Mouse (Mus musculus) regulatory T cell (primary cell): ENCODE data around the gene Hesx1.

Experiments used
- in situ Hi-C: fragments of 300-600 bp; cut with MboI, MseI; formaldehyde crosslinking; loops from one replicate; pipeline ENCODE4 v1.15.1; 2025; ENCODE audit warnings: high pct_unique_total_duplicates

Gene Hesx1

GRCm38 (mm10) chr14:27013658-27014057 lies 19.4 kb downstream of the Hesx1 start:
- in situ Hi-C loops = no loop called here

- in situ Hi-C loops = no loop called here
These were observed 23.7 kb downstream of the Hesx1 start for GRCm38 (mm10) chr14:27017936-27018335.

- in situ Hi-C loops = loop anchor here (5.0 kb wide), 2 partner anchors 33 to 77 kb away; no protein-coding TSS in a partner anchor
These were observed 25.6 kb downstream of the Hesx1 start for GRCm38 (mm10) chr14:27019850-27020249.

- in situ Hi-C loops = loop anchor here (5.0 kb wide), 2 partner anchors 36 to 74 kb away; no protein-coding TSS in a partner anchor
These were observed 28.7 kb downstream of the Hesx1 start for GRCm38 (mm10) chr14:27022876-27023275.

- in situ Hi-C loops = loop anchor here (5.0 kb wide), 2 partner anchors 37 to 73 kb away; no protein-coding TSS in a partner anchor
These were observed 30.4 kb downstream of the Hesx1 start for GRCm38 (mm10) chr14:27024664-27025063.

GRCm38 (mm10) chr14:27029771-27030173 lies 35.6 kb downstream of the Hesx1 start:
- in situ Hi-C loops = no loop called here

- in situ Hi-C loops = no loop called here
These were observed 36.9 kb downstream of the Hesx1 start for GRCm38 (mm10) chr14:27031142-27031541.

- in situ Hi-C loops = no loop called here
These were observed 43.3 kb downstream of the Hesx1 start for GRCm38 (mm10) chr14:27037513-27037912.

- in situ Hi-C loops = no loop called here
These were observed 44.6 kb downstream of the Hesx1 start, which contains the start of gene Il17rd for GRCm38 (mm10) chr14:27038783-27039182. Il17rd (plus strand) TSS chr14:27038941.

GRCm38 (mm10) chr14:27039281-27040248 lies 45.3 kb downstream of the Hesx1 start:
- in situ Hi-C loops = no loop called here

GRCm38 (mm10) chr14:27040451-27040850 lies 46.2 kb downstream of the Hesx1 start:
- in situ Hi-C loops = no loop called here

GRCm38 (mm10) chr14:27042280-27042983 lies 48.2 kb downstream of the Hesx1 start:
- in situ Hi-C loops = no loop called here

- in situ Hi-C loops = no loop called here
These were observed 49.2 kb downstream of the Hesx1 start for GRCm38 (mm10) chr14:27043416-27043815.

- in situ Hi-C loops = no loop called here
These were observed 50.2 kb downstream of the Hesx1 start for GRCm38 (mm10) chr14:27044221-27044966.

- in situ Hi-C loops = no loop called here
These were observed 50.7 kb downstream of the Hesx1 start for GRCm38 (mm10) chr14:27044967-27045361.

GRCm38 (mm10) chr14:27048231-27048956 lies 54.2 kb downstream of the Hesx1 start:
- in situ Hi-C loops = no loop called here

GRCm38 (mm10) chr14:27050043-27050442 lies 55.8 kb downstream of the Hesx1 start:
- in situ Hi-C loops = no loop called here

- in situ Hi-C loops = no loop called here
These were observed 56.6 kb downstream of the Hesx1 start for GRCm38 (mm10) chr14:27050560-27051510.

- in situ Hi-C loops = no loop called here
These were observed 57.3 kb downstream of the Hesx1 start for GRCm38 (mm10) chr14:27051511-27051895.
